Mouse (Mus musculus): ENCODE data around the gene Foxn2.

The Foxn2 gene

DNA sequence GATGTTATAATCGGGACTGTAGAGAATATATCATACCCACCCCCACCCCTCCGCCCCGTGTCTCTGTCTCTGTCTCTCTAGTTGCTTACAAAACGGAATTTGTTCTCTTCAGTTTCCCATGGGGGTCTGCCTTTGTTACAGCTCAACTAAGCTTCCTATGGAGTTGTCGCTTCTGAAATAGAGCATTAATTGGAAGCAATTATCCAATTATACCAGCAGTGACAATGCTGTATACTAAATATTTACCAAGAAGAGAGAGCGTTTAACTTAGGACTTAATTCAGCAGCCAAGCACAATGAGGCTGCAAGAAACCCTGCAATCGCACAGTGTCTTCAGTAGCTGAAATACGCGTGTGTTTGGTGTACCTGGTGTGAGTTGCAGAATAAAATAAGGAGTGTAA is 53.0 kb downstream of the Foxn2 start:
- no peak for DNase-seq (ENCODE audit: low spot score in 2 of 2)

- DNase-seq (ENCODE audit: low spot score in 2 of 2), result peak; percentile 47 to 65
Observed at GRCm38 (mm10) chr17:88494121-88494771, 53.7 kb downstream of the Foxn2 start.

GRCm38 (mm10) chr17:88494772-88495132 is 54.2 kb downstream of the Foxn2 start:
- peak in 1 of 2 experiments; percentile 11 for DNase-seq (ENCODE audit: low spot score in 2 of 2)

DNA sequence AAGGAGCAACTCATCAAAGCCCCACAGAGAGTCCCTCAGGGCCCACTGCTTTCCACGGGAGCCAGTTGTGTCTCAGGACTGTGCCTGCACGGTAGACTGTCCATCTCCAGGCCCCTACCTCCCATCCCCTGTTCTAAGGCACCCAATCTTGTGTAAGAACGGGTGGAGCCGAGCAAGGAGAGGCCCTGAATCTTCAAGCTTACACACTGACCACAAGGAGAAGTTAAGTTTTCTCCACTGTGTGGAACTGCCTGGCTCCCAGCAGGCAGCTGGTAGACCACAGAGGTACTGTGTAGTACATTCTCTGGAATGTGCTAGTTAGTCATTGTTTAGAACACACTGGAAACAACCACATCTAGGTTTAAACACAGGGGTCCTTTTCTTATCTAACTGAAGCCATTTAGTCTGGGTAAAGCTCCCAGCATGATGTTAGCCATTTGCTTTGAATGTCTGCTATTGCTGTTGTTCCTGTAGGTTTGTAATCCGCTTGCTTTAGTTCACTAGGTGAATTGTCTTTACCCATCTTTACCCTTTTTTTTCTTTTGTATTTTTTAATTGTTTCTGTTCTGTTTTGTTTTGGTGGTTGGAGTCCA is 57.7 kb downstream of the Foxn2 start:
- DNase-seq (ENCODE audit: low spot score in 2 of 2), result no peak

- no peak for DNase-seq (ENCODE audit: low spot score in 2 of 2)
Observed at GRCm38 (mm10) chr17:88504056-88504455, 63.5 kb downstream of the Foxn2 start.

- DNase-seq (ENCODE audit: low spot score in 2 of 2), result peak in 1 of 2 experiments; percentile 18
Observed at GRCm38 (mm10) chr17:88505275-88505723, 64.8 kb downstream of the Foxn2 start.

GRCm38 (mm10) chr17:88505941-88506340 is 65.4 kb downstream of the Foxn2 start:
- DNase-seq (ENCODE audit: low spot score in 2 of 2), result no peak

- DNase-seq (ENCODE audit: low spot score in 2 of 2), result no peak
Observed at GRCm38 (mm10) chr17:88507376-88507775, 66.9 kb downstream of the Foxn2 start.

- no peak for DNase-seq (ENCODE audit: low spot score in 2 of 2)
Observed at GRCm38 (mm10) chr17:88508846-88509508, 68.5 kb downstream of the Foxn2 start.

- DNase-seq (ENCODE audit: low spot score in 2 of 2), result no peak
Observed at GRCm38 (mm10) chr17:88509999-88510398, 69.5 kb downstream of the Foxn2 start.

GRCm38 (mm10) chr17:88511095-88511551 is 70.6 kb downstream of the Foxn2 start:
- peak; percentile 68 to 85 for DNase-seq (ENCODE audit: low spot score in 2 of 2)

DNA sequence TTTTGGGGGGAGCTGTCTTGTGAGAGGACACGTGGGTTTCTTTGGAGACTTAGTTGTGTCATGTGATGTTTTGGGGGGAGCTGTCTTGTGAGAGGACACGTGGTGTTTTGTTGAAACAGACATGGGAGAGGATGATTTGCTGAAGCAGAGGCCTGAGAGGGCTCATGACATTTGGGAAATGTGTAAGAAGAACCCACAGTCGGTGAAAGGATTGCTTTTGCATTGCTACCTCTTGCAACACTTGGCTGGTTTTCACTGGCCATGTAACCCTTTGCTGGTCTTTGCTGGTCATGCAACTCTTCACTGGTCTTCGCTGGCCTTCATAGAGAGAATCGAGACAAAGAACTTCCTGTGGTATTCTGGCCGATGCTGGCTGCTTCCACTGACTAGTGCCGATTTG is 76.0 kb downstream of the Foxn2 start:
- DNase-seq (ENCODE audit: low spot score in 2 of 2), result no peak

DNA sequence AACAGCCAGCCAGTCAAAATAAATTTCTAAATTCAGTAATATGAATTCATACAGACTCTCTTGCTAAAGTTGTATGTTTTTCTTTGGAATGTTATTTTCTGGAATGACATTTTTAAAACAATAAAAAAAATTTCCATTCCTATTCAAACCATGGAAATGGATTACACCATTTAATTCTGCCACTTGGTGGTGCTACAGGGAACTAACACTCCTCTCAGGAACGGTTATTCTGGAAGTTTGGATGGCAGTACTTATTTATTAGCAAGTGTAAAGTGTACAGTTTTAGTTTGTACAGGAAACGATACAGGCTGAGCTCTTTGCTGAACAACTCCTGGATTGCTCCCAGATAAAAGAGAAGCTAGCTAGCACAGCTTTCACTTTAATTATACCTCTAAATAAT is 87.3 kb downstream of the Foxn2 start:
- DNase-seq (ENCODE audit: low spot score in 2 of 2), result peak in 1 of 2 experiments; percentile 31

- peak; percentile 97 to 98 for DNase-seq (ENCODE audit: low spot score in 2 of 2)
Observed at GRCm38 (mm10) chr17:88529519-88530235, 89.2 kb downstream of the Foxn2 start, which contains the start of gene Ppp1r21. Ppp1r21 (plus strand) TSS chr17:88530118.

- no peak for DNase-seq (ENCODE audit: low spot score in 2 of 2)
Observed at GRCm38 (mm10) chr17:88530236-88530619, 89.7 kb downstream of the Foxn2 start.

DNA sequence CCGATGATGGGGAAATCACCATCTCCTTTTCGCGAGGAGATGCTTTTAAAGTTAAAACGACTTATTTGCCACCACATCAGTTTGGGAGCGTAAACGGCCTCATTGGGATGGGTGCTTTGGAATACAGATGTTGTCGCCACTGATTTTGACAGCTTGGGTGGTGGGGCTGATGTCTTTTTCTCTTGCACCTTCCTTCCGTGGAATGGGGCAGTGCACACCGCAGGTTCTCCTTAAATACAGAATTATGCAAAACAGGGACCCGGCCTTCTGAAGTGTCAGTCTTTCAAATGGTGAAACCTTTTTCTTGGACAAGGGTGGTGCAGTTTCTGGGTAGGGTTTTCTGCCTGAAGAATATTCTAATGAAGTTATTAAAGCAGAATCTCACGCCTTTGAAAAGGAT is 90.2 kb downstream of the Foxn2 start:
- peak in 1 of 2 experiments; percentile 15 for DNase-seq (ENCODE audit: low spot score in 2 of 2)

GRCm38 (mm10) chr17:88531176-88531575 is 90.7 kb downstream of the Foxn2 start:
- peak in 1 of 2 experiments; percentile 32 for DNase-seq (ENCODE audit: low spot score in 2 of 2)

- no peak for DNase-seq (ENCODE audit: low spot score in 2 of 2)
Observed at GRCm38 (mm10) chr17:88537842-88538430, 97.4 kb downstream of the Foxn2 start.

Data from right cerebral cortex, adult 2 months (tissue).